Mouse (Mus musculus): ENCODE results near the gene Taok3. TPM values are rescaled to one million over a fixed set of nuclear protein-coding genes. Genes with fewer than 3 reads are reported as not detected.

Taok3 gene
- polyA plus RNA-seq, 1 experiment from 2014 or later: 19.7 TPM

DNA sequence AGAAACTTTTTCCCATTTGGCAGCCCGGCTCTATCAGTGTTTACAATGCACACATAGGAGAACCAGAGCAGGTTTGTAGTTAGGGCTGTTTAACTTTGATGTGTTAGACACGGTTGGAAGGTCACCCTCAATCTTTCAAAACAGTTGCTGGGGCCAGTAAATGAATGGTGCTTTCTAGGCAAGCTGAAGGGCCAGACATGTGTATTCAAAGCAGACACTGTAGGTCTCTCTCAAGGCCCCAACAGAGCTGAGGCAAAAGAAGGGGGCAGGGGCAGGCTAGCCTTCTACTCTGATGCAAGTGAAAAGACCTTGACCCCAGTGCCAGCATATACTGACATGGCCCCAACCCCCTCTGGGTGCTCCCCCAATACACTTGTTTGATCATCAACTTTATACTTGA, 1.7 kb downstream of the Taok3 start:
- H3K9ac ChIP-seq (ENCODE audit: low read length): no peak overlapping the region
- H3K9me3 ChIP-seq (ENCODE audit: control insufficient read depth, low read length): no peaks in the 10 kb centered on the region
- DNase-seq (ENCODE audit: low spot score, missing footprints) (no peak), ATAC-seq (ENCODE audit: low FRiP score) (no peak)
- H3K4me1 ChIP-seq (ENCODE audit: control insufficient read depth, insufficient read depth, low read length): peaks cover 9% of the 10 kb centered on the region
- 13% methylated on average over 2 of the region's 2 CpGs for WGBS
- no peaks in the 10 kb centered on the region for H3K36me3 ChIP-seq (ENCODE audit: control insufficient read depth, insufficient read depth, low read length)
- no peak overlapping the region for H3K4me3 ChIP-seq (ENCODE audit: low read depth, low read length)
- no peak overlapping the region for H3K4me2 ChIP-seq
- H3K27ac ChIP-seq (ENCODE audit: low read depth, low read length): no peak overlapping the region
- H3K27me3 ChIP-seq (ENCODE audit: control insufficient read depth, insufficient read depth, low read length): peaks cover 4% of the 10 kb centered on the region; the same call in 1 of the 2 replicates

DNA sequence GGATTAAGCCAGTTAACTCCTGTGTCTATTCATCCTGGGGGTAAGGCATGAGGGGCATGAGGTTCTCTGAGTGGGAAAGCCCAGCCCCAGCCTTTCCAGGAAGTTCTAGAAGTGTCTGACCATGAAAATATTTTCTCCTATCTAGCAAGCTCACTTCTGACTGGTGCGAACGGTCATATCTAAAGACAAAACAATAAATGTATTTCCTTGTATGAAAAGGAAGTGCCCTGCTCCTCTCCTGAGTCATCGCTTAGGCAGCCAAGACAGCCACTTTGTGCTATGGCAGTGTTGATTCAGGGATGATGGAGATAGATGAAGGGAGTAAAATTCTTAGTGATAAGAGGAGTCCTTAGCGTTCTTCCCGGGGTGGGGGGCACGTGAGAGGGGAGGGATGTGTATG, 3.2 kb downstream of the Taok3 start:
- Histone ChIP-seq H3K27me3 (ENCODE audit: control insufficient read depth, insufficient read depth, low read length) (peaks cover 4% of the 10 kb centered on the region; the same call in 1 of the 2 replicates), H3K36me3 (ENCODE audit: control insufficient read depth, insufficient read depth, low read length) (no peaks in the 10 kb centered on the region), H3K9ac (ENCODE audit: low read length) (no peak overlapping the region), H3K4me1 (ENCODE audit: control insufficient read depth, insufficient read depth, low read length) (peaks cover 9% of the 10 kb centered on the region), H3K9me3 (ENCODE audit: control insufficient read depth, low read length) (no peaks in the 10 kb centered on the region), H3K27ac (ENCODE audit: low read depth, low read length) (no peak overlapping the region), H3K4me3 (ENCODE audit: low read depth, low read length) (no peak overlapping the region), H3K4me2 (no peak overlapping the region)
- 91% methylated on average over 6 of the region's 6 CpGs for WGBS
- ATAC-seq (ENCODE audit: low FRiP score) (no peak), DNase-seq (ENCODE audit: low spot score, missing footprints) (no peak)

DNA sequence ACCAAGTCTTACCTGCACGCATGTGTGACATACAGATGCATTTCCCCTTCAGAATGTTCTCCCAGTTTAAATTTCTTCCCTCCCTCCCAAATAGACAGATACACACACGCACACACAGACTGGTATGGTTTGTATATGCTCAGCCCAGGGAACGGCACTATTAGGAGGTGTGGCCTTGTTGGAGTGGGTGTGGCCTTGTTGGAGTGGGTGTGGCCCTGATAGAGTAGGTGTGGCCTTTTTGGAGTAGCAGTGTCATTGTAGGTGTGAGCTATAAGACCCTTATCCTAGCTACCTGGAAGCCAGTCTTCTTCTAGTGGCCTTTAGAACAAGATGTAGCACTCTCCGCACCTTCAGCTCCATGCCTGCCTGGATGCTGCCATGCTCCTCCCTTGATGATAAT, 3.9 kb downstream of the Taok3 start:
- WGBS: 93% methylated on average over 4 of the region's 4 CpGs
- no peak overlapping the region for H3K4me3 ChIP-seq (ENCODE audit: low read depth, low read length)
- H3K9me3 ChIP-seq (ENCODE audit: control insufficient read depth, low read length): no peaks in the 10 kb centered on the region
- no peak overlapping the region for H3K4me2 ChIP-seq
- H3K27me3 ChIP-seq (ENCODE audit: control insufficient read depth, insufficient read depth, low read length): peaks cover 4% of the 10 kb centered on the region; the same call in 1 of the 2 replicates
- no peaks in the 10 kb centered on the region for H3K36me3 ChIP-seq (ENCODE audit: control insufficient read depth, insufficient read depth, low read length)
- no peak overlapping the region for H3K27ac ChIP-seq (ENCODE audit: low read depth, low read length)
- no peak for DNase-seq (ENCODE audit: low spot score, missing footprints)
- peaks cover 9% of the 10 kb centered on the region for H3K4me1 ChIP-seq (ENCODE audit: control insufficient read depth, insufficient read depth, low read length)
- no peak overlapping the region for H3K9ac ChIP-seq (ENCODE audit: low read length)
- ATAC-seq (ENCODE audit: low FRiP score): no peak

DNA sequence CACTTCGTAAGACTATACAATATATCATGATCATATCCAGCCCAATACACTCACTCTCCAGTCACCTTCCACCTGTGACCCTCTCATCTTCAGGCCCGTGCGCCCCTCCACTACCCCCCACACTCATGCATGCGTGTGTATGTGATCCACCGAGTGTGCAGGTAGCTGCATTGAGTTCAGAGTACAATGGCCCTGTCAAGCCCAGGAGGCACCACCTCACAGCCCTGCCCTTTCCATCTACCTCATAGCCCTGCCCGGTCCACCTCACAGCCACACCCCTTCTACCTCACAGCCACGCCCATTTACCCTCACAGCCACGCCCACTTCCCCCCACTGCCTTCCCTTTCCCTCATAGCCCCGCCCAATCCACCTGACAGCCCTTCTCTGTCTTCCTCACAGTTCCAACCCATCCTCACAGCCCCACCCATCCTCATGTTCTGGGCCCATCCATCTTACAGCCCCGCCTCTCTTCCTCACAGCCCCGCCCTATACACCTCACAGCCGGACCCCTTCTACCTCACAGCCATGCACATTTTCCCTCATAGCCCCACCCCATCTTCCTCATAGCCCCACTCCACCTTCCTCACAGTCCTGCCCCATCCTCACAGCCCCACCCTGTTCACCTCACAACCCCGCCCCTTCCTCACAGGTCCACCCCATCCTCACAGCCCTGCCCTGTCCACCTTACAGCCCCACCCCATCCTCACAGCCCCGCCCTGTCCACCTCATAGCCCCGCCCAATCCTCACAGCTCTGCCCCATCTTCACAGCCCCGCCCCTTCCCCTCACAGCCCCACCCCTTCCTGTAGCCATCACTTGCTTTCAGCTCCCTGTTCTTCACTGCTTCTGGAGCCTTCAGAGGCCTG, 5.8 kb downstream of the Taok3 start:
- peaks cover 4% of the 10 kb centered on the region for H3K4me1 ChIP-seq (ENCODE audit: control insufficient read depth, insufficient read depth, low read length)
- no peaks in the 10 kb centered on the region for H3K36me3 ChIP-seq (ENCODE audit: control insufficient read depth, insufficient read depth, low read length)
- H3K4me3 ChIP-seq (ENCODE audit: low read depth, low read length): no peak overlapping the region
- H3K27ac ChIP-seq (ENCODE audit: low read depth, low read length): no peak overlapping the region
- WGBS: 79% methylated on average over 16 of the region's 16 CpGs
- DNase-seq (ENCODE audit: low spot score, missing footprints) (no peak), ATAC-seq (ENCODE audit: low FRiP score) (no peak)
- no peaks in the 10 kb centered on the region for H3K9me3 ChIP-seq (ENCODE audit: control insufficient read depth, low read length)
- H3K27me3 ChIP-seq (ENCODE audit: control insufficient read depth, insufficient read depth, low read length): peaks cover 4% of the 10 kb centered on the region; the same call in 1 of the 2 replicates
- no peak overlapping the region for H3K9ac ChIP-seq (ENCODE audit: low read length)
- H3K4me2 ChIP-seq: no peak overlapping the region

DNA sequence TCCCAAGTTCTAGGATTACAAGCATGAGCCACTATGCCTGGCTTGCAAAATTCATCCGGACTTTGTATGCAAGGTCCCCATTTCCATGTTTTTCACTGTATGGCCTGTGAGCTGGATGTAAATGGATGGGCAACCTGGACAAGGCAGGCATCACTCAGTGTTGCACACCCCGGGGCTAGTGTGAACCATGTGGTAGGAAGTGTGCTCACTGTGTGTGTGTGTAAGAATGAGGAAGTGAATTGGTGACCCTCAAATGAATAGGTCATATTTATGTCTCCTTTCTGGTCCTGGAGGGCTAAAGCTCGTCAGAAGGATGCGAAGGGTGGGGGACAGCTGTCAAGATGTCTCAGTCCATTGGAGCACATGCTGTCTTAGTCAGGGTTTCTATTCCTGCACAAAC, 7.1 kb downstream of the Taok3 start:
- no peaks in the 10 kb centered on the region for H3K27me3 ChIP-seq (ENCODE audit: control insufficient read depth, insufficient read depth, low read length)
- H3K27ac ChIP-seq (ENCODE audit: low read depth, low read length): no peak overlapping the region
- no peaks in the 10 kb centered on the region for H3K4me1 ChIP-seq (ENCODE audit: control insufficient read depth, insufficient read depth, low read length)
- H3K4me3 ChIP-seq (ENCODE audit: low read depth, low read length): no peak overlapping the region
- DNase-seq (ENCODE audit: low spot score, missing footprints): no peak
- 79% methylated on average over 4 of the region's 4 CpGs for WGBS
- no peak overlapping the region for H3K4me2 ChIP-seq
- no peak for ATAC-seq (ENCODE audit: low FRiP score)
- no peak overlapping the region for H3K9ac ChIP-seq (ENCODE audit: low read length)
- no peaks in the 10 kb centered on the region for H3K9me3 ChIP-seq (ENCODE audit: control insufficient read depth, low read length)
- no peaks in the 10 kb centered on the region for H3K36me3 ChIP-seq (ENCODE audit: control insufficient read depth, insufficient read depth, low read length)

DNA sequence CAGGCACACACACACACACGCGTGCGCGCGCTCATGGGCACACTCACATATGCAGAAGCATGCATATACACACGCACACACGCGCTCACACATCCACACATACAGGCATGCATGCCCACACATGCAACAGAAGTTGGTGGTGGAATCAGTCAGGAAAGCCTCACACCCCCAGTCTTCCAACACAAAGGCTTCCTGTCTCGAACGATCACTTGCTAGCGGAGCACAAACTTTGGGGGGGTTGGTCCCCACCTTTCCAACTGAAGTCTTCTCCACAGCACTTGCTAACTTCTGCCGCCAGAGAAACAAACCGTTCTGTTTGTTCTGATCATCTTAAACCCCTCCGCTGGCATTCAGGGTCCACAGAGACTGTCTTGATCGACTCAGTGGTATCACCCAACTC, 10.8 kb downstream of the Taok3 start:
- H3K4me2 ChIP-seq: no peak overlapping the region
- H3K9ac ChIP-seq (ENCODE audit: low read length): no peak overlapping the region
- no peak overlapping the region for H3K27ac ChIP-seq (ENCODE audit: low read depth, low read length)
- no peaks in the 10 kb centered on the region for H3K9me3 ChIP-seq (ENCODE audit: control insufficient read depth, low read length)
- no peak for ATAC-seq (ENCODE audit: low FRiP score)
- DNase-seq (ENCODE audit: low spot score, missing footprints): no peak
- no peak overlapping the region for H3K4me3 ChIP-seq (ENCODE audit: low read depth, low read length)
- 93% methylated on average over 15 of the region's 15 CpGs for WGBS
- no peaks in the 10 kb centered on the region for H3K36me3 ChIP-seq (ENCODE audit: control insufficient read depth, insufficient read depth, low read length)
- H3K4me1 ChIP-seq (ENCODE audit: control insufficient read depth, insufficient read depth, low read length): peaks cover 7% of the 10 kb centered on the region
- H3K27me3 ChIP-seq (ENCODE audit: control insufficient read depth, insufficient read depth, low read length): no peaks in the 10 kb centered on the region

DNA sequence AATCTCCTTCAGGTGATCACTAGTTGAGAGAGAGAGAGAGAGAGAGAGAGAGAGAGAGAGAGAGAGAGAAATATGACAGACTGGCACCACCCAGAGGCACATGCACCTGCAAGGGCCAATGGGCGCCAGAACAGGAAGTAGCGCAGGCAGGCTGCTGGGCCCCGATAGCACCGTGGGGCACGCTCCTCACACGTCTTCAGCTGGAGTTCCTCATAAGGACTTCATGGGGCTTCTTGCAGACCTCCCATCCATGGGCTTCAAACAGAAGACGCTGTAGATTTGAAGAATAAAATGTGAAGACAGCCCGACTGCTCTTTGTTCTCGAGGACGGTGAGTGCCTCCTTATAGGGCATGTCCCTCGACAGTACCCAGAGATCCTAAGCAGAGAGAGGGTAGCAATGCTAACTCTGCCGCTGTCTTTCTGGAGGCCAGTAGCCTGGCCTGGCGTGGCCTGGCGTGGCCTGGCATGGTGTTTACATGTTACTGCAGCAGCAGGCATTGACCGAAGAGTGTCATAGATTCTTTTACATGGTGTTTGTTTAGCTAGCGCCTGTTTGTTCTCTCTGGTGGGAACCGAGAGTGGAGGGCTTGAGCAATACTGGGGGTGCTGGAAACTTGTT, 13.6 kb downstream of the Taok3 start:
- DNase-seq (ENCODE audit: low spot score, missing footprints): no peak
- no peak overlapping the region for H3K27ac ChIP-seq (ENCODE audit: low read depth, low read length)

DNA sequence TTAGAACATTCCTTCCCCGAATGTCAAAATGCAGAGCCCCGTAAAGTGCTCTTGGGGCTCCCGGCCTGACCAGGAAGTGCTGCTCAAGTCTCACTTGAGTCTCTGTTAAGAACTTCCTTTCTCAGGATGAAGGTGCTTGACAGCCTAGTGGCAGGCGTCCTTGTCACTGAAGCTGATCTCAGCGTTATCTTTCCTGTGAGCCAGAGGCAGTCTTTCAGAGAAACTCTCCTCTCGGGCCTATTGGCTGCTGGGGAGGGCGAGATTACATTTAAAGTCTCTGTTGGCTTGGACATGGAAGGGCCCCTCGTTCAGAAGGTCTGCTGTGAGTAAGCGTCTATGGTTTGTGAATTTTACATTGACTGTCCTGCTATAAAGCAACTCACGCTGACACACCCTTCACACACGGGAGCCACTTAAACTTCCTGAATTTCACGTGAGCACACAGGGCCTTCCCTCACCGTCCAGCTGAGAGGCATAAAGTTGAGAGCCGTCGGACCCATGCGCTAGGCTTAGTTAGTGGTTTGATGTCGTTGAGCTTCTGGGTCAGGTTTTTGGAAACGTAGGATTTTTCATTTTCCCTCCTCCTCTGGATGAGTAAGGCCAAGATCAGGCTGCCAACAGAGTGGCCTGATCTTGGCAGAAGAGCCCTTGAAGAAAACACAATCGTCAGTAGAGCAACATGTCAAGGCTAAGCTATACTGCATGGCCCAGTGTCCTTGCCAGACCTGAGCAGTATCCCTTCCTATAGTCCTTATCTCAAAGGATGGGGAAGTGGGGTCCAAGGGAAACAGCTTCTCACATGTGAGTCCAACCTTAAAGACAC, 14.3 kb downstream of the Taok3 start:
- Histone ChIP-seq H3K4me2 (no peak overlapping the region), H3K27me3 (ENCODE audit: control insufficient read depth, insufficient read depth, low read length) (no peaks in the 10 kb centered on the region), H3K9ac (ENCODE audit: low read length) (no peak overlapping the region), H3K4me1 (ENCODE audit: control insufficient read depth, insufficient read depth, low read length) (peaks cover 7% of the 10 kb centered on the region), H3K36me3 (ENCODE audit: control insufficient read depth, insufficient read depth, low read length) (no peaks in the 10 kb centered on the region), H3K4me3 (ENCODE audit: low read depth, low read length) (no peak overlapping the region), H3K9me3 (ENCODE audit: control insufficient read depth, low read length) (no peaks in the 10 kb centered on the region), H3K27ac (ENCODE audit: low read depth, low read length) (no peak overlapping the region)
- DNase-seq (ENCODE audit: low spot score, missing footprints) (no peak), ATAC-seq (ENCODE audit: low FRiP score) (no peak)
- WGBS: 81% methylated on average over 19 of the region's 19 CpGs

More for the DNA sequence above, 13.6 kb downstream of the Taok3 start:
- H3K36me3 ChIP-seq (ENCODE audit: control insufficient read depth, insufficient read depth, low read length): no peaks in the 10 kb centered on the region
- peaks cover 7% of the 10 kb centered on the region for H3K4me1 ChIP-seq (ENCODE audit: control insufficient read depth, insufficient read depth, low read length)
- H3K27me3 ChIP-seq (ENCODE audit: control insufficient read depth, insufficient read depth, low read length): no peaks in the 10 kb centered on the region
- H3K9me3 ChIP-seq (ENCODE audit: control insufficient read depth, low read length): no peaks in the 10 kb centered on the region
- H3K4me3 ChIP-seq (ENCODE audit: low read depth, low read length): no peak overlapping the region
- 88% methylated on average over 17 of the region's 17 CpGs for WGBS
- no peak overlapping the region for H3K4me2 ChIP-seq
- no peak overlapping the region for H3K9ac ChIP-seq (ENCODE audit: low read length)
- no peak for ATAC-seq (ENCODE audit: low FRiP score)

Measured in midbrain, embryonic 11.5 days (tissue).